Mouse (Mus musculus) brain, adult 2 months (tissue): ENCODE measurements around the gene Olfml1.
A peak's percentile ranks its signal among the peaks of the same experiment; 100 is the strongest.

Experiments used
- DNase-seq: peaks from one replicate; pipeline ENCODE4 v3.0.0; 2011; ENCODE audit warnings: low read depth, low spot score

Gene Olfml1

DNA sequence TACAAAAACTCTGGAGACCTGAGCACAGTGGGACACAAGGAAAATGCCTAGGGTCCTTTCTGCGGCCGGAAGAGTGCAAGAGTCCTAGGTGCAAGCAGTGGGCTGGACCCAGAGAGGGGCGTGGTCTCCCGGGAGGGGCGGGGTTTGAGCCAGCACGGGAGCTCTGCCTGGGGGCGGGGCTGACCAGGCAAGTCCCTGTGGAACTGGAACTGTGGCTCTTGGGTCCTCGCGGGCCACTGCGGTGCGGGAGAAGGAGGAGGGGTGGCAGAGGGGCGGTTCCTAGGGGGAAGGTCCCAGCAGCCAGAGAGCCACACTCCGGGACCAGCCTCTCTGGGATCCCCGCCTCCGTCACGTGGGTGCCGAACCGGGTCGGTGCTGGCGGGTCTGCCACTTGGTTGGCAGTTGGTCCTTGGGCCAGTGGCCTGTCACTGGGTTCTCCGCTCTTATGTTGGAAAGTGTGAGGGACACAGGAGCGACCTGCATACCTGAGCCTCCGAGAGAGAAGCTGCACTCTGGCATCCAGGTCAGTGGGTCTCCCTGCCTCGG is 27.7 kb downstream of the Olfml1 start, which contains the start of gene Ppfibp2:
TSS of gene Ppfibp2 (plus strand) at position 351 of the 546 bp plus-strand sequence.
- DNase-seq: peak; percentile 92

DNA sequence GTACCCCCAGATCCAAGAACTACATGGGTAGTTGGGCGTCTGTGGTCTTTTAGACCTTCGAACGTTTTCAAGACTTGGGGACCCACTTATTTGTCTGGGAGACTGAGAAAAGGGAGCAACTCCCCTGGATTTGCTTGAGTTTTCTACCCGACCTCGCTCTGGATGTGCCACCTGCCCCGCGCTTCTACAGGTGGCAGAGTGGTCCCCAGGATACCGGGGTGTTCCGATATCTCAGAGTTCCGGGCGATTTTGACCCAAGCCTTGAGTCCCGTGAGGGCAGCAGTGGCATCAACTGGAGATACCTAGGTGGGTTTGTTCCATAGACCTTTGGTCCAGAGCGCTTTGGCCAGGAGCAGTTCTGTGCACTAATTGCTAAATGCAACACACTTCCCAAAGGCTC is 28.2 kb downstream of the Olfml1 start:
- DNase-seq: no peak

DNA sequence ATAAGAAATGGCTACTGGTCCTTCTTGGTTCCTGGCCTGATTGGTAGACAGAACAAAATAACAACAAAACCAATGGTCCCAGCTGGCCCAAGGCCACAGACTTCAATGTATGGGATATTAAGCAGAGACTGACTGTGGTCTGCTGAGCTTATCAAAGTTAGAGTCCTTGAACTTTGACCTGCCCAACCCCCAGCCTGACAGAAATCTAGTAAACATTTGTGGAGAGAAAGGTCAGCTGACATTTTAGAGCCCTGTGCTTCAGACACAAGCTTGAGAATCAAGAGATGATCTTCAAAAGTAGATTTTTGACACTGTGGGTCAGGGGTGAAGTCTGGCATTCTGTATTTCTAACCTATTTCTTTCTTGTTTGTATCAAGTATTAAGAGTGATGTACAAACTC is 29.5 kb downstream of the Olfml1 start:
- no peak for DNase-seq

DNA sequence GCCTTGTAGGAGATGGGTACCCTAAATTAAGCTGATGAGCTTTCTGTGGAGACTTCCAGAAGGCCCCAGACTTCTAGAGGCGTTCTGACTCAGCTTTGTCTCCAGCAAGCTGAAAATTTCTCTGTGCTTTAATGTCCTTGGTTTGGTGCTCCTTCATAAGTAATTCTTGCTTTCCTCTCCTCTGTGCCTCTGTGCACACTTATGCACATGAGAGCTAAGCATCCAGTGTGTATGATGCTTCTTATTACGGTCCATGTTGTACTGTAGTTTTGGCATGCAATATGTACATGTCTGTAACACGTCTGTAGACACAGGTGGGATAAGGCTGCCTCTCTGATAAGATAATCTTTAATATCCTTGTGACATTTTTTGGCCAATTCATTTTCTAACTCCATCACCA is 30.7 kb downstream of the Olfml1 start:
- DNase-seq: no peak

DNA sequence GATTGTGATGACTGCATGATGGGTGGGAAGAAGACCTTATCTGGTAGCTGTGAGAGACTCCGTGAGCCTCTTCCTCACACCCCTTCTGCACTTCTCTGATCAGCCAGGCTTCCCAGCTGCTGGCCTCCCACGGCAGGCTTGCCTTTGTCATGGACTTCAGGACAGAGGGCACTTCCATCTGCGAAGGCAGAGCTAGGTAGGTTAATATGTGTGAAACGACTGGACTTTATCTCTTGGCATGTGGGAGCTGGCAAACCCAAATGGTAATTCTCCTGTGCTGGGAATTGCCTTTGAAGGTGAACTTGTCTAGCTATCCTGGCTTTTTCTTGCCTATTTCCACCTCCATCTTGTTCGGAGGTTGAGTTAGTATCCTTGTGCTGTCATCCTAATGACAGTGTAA is 33.4 kb downstream of the Olfml1 start:
- DNase-seq: no peak

- DNase-seq: no peak
Measured at GRCm38 (mm10) chr7:107602505-107602904, 35.3 kb downstream of the Olfml1 start.

GRCm38 (mm10) chr7:107602913-107603312 is 35.7 kb downstream of the Olfml1 start:
- DNase-seq: no peak

GRCm38 (mm10) chr7:107607766-107608165 is 40.5 kb downstream of the Olfml1 start:
- DNase-seq: no peak

DNA sequence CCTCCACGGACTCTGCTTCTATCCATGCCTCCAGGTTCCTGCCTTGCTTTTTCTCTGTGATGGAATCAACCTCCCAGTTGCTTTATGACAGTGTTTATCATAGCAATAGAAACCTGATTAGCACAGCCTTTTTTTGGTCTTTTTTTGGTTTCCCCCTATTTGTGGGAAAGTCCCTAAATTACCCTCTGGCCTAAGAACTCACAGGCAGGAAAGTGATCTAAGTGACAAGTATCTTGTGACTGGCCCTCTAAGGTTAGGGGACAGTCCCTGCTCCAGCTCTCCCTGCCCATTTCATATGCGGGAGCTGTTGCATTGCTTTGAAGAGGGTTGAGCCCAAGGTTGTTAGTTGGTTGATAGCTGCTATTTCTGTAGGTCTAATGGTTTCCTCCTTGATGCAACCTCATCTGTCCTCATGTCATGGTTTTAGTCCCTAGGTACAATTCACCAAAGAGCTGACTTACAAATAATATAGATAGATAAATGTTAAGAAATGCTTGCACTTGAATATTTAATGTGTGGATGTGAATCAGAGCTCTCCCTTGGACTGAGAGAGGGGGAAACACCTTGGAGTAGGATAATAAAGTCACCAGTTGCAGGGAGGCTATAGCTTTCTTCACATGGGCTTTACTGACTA is 42.5 kb downstream of the Olfml1 start:
- no peak for DNase-seq

DNA sequence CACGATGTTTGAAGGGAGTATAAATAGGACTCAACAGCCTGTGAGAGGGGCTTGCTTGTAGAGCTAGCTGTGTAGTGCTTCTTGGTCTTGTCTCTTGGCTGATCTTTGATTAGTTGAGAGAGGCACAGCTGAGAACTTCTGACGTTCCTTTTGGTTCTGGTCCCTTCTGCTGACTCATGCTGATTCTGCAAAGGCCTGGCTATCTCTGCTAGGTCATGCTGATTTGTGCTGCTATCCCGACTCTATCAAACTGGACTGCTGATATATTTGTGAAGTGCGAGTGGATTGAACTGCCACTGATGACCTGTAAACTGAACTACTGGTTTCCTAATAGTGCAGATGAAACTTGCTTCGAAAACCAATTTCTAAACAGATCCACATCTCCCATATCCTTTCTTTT is 43.6 kb downstream of the Olfml1 start:
- DNase-seq: no peak

DNA sequence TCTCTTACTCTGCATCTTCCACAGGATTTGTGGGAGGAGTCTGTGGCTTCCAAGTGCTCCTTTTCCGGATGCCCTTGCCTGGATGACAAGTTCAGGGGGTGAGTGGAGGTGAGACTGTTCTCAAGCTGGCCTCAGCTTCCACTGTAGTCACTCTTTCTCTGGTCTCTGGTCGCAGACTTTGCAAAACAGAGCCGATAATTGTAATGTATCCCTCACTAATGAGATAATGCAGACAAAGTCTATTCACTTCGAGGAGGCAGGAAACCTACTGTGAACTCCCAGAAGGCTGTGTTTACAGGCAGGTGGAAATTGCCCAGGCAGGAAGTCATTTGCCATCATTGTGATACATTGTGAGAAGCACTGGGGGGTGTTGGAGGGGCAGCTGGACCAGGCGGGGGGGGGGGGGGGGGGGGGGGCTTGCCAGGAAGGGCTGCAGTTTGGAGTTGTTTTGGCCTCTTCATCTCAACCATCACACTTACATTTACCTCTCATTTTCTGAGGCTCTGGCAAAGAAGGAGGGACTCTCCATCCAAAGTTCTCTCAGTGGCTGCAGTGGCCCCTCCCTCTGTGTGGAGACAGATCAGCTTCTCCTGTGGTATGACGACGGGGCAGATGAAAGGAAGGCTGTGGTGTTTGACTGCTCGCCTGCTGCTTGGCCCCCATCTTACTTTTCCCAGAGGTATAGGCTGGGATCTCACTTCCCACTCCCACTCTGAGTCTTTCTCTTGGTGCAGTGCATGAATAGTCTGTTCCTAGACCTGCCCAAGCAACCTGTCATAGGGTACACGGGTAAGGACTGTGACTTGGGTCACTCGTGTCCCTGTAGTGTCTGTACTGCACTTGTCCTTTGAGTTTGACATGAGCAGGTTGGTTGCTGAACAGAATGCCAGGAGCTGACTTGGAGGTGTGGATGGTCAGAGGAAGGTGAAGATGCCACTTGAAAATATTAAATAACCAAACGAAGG is 51.1 kb downstream of the Olfml1 start:
- DNase-seq: no peak

GRCm38 (mm10) chr7:107619225-107619624 is 52.0 kb downstream of the Olfml1 start:
- DNase-seq: no peak

DNA sequence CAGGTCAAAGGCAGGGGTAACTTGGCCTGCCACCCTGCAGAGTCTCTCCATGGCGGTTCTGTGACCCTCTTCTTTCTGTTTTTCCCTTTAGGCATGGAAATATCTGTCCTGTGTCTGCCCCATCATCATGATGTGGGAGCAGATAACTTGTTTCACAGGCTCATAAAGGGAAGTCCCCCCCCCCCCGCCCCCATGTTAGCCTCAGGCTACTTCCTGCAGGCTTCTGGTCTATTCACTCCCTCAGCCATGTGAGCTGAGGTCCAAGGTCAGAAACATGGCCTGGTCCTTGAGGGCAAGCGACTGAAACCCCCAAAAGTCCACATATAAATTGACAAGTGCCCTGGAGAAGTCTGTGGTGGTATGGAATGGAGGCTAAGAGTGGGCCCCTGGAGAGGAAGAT is 52.9 kb downstream of the Olfml1 start:
- DNase-seq: no peak

DNA sequence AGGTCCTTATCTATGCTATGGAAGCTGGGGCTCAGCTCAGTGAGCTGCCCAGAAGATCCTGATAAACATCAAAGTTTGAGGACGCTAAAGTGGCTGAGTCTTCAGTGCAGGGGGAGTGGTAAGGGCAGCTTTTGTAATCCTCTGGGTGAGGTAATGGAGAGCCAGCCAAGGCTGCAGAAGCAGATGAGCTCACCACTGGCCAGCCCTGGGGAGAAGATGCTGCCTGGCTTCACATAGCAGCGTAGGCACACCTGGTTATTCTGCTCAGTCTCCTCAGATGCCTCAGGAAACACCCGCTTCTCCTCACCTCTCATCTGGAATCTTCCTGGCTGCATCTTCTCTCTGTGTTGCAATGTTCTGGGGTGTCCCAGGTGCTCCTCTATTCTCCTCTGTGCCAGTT is 57.2 kb downstream of the Olfml1 start:
- DNase-seq: no peak

GRCm38 (mm10) chr7:107625061-107625460 is 57.8 kb downstream of the Olfml1 start, which contains the start of gene 5330417H12Rik:
Gene 5330417H12Rik, minus strand, starts transcription at chr7:107625161.
- no peak for DNase-seq

GRCm38 (mm10) chr7:107625781-107626180 is 58.5 kb downstream of the Olfml1 start:
- DNase-seq: no peak

- DNase-seq: no peak
Measured at GRCm38 (mm10) chr7:107628383-107628782, 61.1 kb downstream of the Olfml1 start.

DNA sequence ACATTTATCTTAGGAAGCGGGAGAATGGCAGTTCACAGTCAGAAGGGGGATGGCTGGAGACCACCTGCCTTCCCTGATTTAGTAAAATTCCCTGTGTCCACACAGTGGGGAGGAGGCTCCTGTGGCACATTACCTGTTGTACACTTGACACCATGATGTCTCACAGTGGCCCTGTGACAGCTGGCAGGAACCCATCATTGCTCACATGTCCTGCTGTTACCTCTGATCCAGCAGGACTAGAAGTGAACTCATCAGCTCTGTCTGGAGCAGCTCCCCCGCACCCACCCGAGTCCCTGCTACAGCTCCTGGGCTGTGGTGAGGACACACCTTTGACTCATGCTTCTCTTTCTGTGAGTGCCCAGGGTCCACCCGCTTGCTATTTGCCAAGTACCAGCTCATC is 66.0 kb downstream of the Olfml1 start:
- no peak for DNase-seq

- DNase-seq: peak; percentile 47
Measured at GRCm38 (mm10) chr7:107637398-107637797, 70.2 kb downstream of the Olfml1 start.

DNA sequence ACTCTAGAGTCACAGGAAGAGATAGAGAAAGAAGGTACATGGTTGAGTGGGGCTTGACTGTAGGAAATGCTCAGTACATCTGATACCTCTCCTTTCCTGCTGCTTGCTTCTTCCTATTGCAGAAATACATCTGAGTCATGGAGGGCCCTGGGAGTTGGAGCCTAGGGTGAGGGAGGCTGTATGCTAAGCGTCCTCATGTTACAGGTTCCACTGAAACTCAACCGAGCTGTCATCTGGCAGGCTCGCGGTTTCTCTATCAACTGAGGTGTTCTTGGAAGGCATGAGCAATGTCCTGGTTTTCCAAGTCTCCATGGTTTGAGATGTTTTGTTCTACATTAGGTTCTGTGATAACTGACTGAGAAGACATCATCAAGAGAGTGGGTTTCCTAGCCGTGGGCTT is 70.8 kb downstream of the Olfml1 start:
- no peak for DNase-seq
